Mouse (Mus musculus): ENCODE results near the gene Taf1b.

- TF ChIP-seq MAFK (IDR thresholded peaks at IDR 0.05; ENCODE audit: insufficient read depth, low read depth, low read length) (no peak), ZC3H11A (IDR thresholded peaks at IDR 0.05; ENCODE audit: borderline replicate concordance, low read depth, low read length) (no peak), HCFC1 (IDR thresholded peaks at IDR 0.05; ENCODE audit: borderline replicate concordance, insufficient read depth, low read length) (no peak)
Measured at GRCm38 (mm10) chr12:24586193-24586592, 88.0 kb downstream of the Taf1b start.

Measured in ES-E14 (cell line).